Mouse (Mus musculus): ENCODE data around the gene Kcnk5.

GRCm38 (mm10) chr14:20116149-20116605 lies 65.4 kb downstream of the Kcnk5 start:
- TF ChIP-seq CTCF (conservative IDR thresholded peaks at IDR 0.05; ENCODE audit: low read length) (no peak), POU5F1 (IDR thresholded peaks at IDR 0.05; ENCODE audit: borderline replicate concordance, low read length) (no peak), NANOG (IDR thresholded peaks at IDR 0.05; ENCODE audit: borderline replicate concordance, low read length) (no peak)

Measured in E14TG2a.4 (cell line).